Mouse (Mus musculus): Measurements from ENCODE around the gene Amfr.

The Amfr gene

GRCm38 (mm10) chr8:93932873-93933272 is 79.8 kb downstream of the Amfr start:
- DNase-seq (ENCODE audit: low spot score): peak; percentile 78

GRCm38 (mm10) chr8:93931336-93931735 is 81.3 kb downstream of the Amfr start:
- DNase-seq (ENCODE audit: low spot score): no peak

- no peak for DNase-seq (ENCODE audit: low spot score)
Observed at GRCm38 (mm10) chr8:93929233-93929632, 83.4 kb downstream of the Amfr start.

- no peak for DNase-seq (ENCODE audit: low spot score)
Observed at GRCm38 (mm10) chr8:93925513-93925912, 87.1 kb downstream of the Amfr start.

- no peak for DNase-seq (ENCODE audit: low spot score)
Observed at GRCm38 (mm10) chr8:93923897-93924334, 88.7 kb downstream of the Amfr start.

All from MN1 (cell line).